Mouse (Mus musculus): ENCODE measurements around the gene Mrgpre.

- TF ChIP-seq POLR2A (IDR thresholded peaks at IDR 0.05; ENCODE audit: borderline replicate concordance, insufficient read depth, low read length) (no peak), CTCF (IDR thresholded peaks at IDR 0.05; ENCODE audit: borderline replicate concordance, insufficient read depth, low read depth, low read length) (no peak)
Measured at GRCm38 (mm10) chr7:143830399-143830798, 46.1 kb upstream of the Mrgpre start.
